Mouse (Mus musculus) liver, postnatal 0 days (tissue): ENCODE data around the gene Fam189a1.

ENCODE experiments used
- CTCF ChIP-seq: sonication (generic); IDR thresholded peaks from 2 replicates; pipeline ENCODE4 v1.5.1; 2016; ENCODE audit warnings: antibody characterized with exemption, low read depth
- EP300 ChIP-seq: IDR thresholded peaks from 2 replicates; pipeline ENCODE4 v1.6.1; 2016; ENCODE audit warnings: antibody characterized with exemption, low read depth, mild to moderate bottlenecking

DNA sequence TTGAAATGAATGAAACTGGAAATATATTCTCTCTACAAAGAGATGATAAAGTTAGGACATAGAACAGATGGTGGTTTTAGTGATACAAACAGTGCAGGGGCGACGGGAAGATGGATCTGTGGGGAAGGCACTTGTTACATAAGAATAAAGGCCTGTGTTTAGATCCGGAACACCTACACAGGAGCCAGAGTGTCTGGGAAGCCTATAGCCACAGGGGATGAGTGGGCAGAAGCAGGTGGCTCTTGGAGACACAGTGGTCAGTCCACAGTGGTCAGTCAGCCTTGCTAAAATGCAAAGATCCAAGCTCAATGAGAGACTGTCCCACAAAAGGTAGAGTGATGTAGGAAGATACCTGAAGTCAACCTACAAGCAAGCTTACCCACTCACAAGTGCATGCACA lies 32.6 kb downstream of the Fam189a1 start:
- no peak for TF ChIP-seq EP300
- TF ChIP-seq CTCF, result no peak
